Mouse (Mus musculus): ENCODE measurements at regions not wholly inside any gene's neighbourhood (a gene's known extent, or its start where the extent isn't known, plus 50 kb on each side); places are given as distances from the start of the nearest gene placed in this dataset.

- WGBS, result 86% methylated on average over 16 of the region's 16 CpGs
- Histone ChIP-seq H3K9me3 (ENCODE audit: control insufficient read depth, low read length) (no peaks in the 10 kb centered on the region), H3K27ac (ENCODE audit: low read depth, low read length) (no peak overlapping the region), H3K36me3 (ENCODE audit: control insufficient read depth, insufficient read depth, low read length) (no peaks in the 10 kb centered on the region), H3K4me1 (ENCODE audit: control insufficient read depth, insufficient read depth, low read length) (no peaks in the 10 kb centered on the region), H3K27me3 (ENCODE audit: control insufficient read depth, insufficient read depth, low read length) (no peaks in the 10 kb centered on the region), H3K9ac (ENCODE audit: low read length) (no peak overlapping the region), H3K4me2 (no peak overlapping the region), H3K4me3 (ENCODE audit: low read depth, low read length) (no peak overlapping the region)
- DNase-seq (ENCODE audit: low spot score, missing footprints) (no peak), ATAC-seq (ENCODE audit: low FRiP score) (no peak)
Observed at GRCm38 (mm10) chr2:45239501-45240292, 122.5 kb upstream of the Zeb2 start.

- Histone ChIP-seq H3K4me2 (no peak overlapping the region), H3K27ac (ENCODE audit: low read depth, low read length) (no peak overlapping the region), H3K9me3 (ENCODE audit: control insufficient read depth, low read length) (no peaks in the 10 kb centered on the region), H3K4me3 (ENCODE audit: low read depth, low read length) (no peak overlapping the region), H3K27me3 (ENCODE audit: control insufficient read depth, insufficient read depth, low read length) (no peaks in the 10 kb centered on the region), H3K4me1 (ENCODE audit: control insufficient read depth, insufficient read depth, low read length) (no peaks in the 10 kb centered on the region), H3K9ac (ENCODE audit: low read length) (no peak overlapping the region), H3K36me3 (ENCODE audit: control insufficient read depth, insufficient read depth, low read length) (no peaks in the 10 kb centered on the region)
- no peak for ATAC-seq (ENCODE audit: low FRiP score)
- no peak for DNase-seq (ENCODE audit: low spot score, missing footprints)
- 89% methylated on average over 6 of the region's 6 CpGs for WGBS
Observed at GRCm38 (mm10) chr2:45239001-45239400, 121.8 kb upstream of the Zeb2 start.

- H3K27ac ChIP-seq (ENCODE audit: low read depth, low read length), result no peak overlapping the region
- ATAC-seq (ENCODE audit: low FRiP score), result no peak
- H3K4me3 ChIP-seq (ENCODE audit: low read depth, low read length), result no peak overlapping the region
- H3K4me2 ChIP-seq, result no peak overlapping the region
- 94% methylated on average over 13 of the region's 13 CpGs for WGBS
- no peak overlapping the region for H3K9ac ChIP-seq (ENCODE audit: low read length)
- no peaks in the 10 kb centered on the region for H3K4me1 ChIP-seq (ENCODE audit: control insufficient read depth, insufficient read depth, low read length)
- no peaks in the 10 kb centered on the region for H3K36me3 ChIP-seq (ENCODE audit: control insufficient read depth, insufficient read depth, low read length)
- H3K9me3 ChIP-seq (ENCODE audit: control insufficient read depth, low read length), result no peaks in the 10 kb centered on the region
- no peaks in the 10 kb centered on the region for H3K27me3 ChIP-seq (ENCODE audit: control insufficient read depth, insufficient read depth, low read length)
- DNase-seq (ENCODE audit: low spot score, missing footprints), result no peak
Observed at GRCm38 (mm10) chr2:45236168-45236700, 119.0 kb upstream of the Zeb2 start.

- Histone ChIP-seq H3K9me3 (ENCODE audit: control insufficient read depth, low read length) (no peaks in the 10 kb centered on the region), H3K9ac (ENCODE audit: low read length) (no peak overlapping the region), H3K27ac (ENCODE audit: low read depth, low read length) (no peak overlapping the region), H3K36me3 (ENCODE audit: control insufficient read depth, insufficient read depth, low read length) (no peaks in the 10 kb centered on the region), H3K4me2 (no peak overlapping the region), H3K4me1 (ENCODE audit: control insufficient read depth, insufficient read depth, low read length) (no peaks in the 10 kb centered on the region), H3K4me3 (ENCODE audit: low read depth, low read length) (no peak overlapping the region), H3K27me3 (ENCODE audit: control insufficient read depth, insufficient read depth, low read length) (no peaks in the 10 kb centered on the region)
- ATAC-seq (ENCODE audit: low FRiP score), result no peak
- DNase-seq (ENCODE audit: low spot score, missing footprints), result no peak
- 89% methylated on average over 1 of the region's 1 CpGs for WGBS
Observed at GRCm38 (mm10) chr2:45234148-45234547, 117.0 kb upstream of the Zeb2 start.

GRCm38 (mm10) chr2:45230351-45231209 lies 113.4 kb upstream of the Zeb2 start:
- H3K9ac ChIP-seq (ENCODE audit: low read length), result no peak overlapping the region
- DNase-seq (ENCODE audit: low spot score, missing footprints), result no peak
- ATAC-seq (ENCODE audit: low FRiP score), result no peak
- H3K9me3 ChIP-seq (ENCODE audit: control insufficient read depth, low read length), result no peaks in the 10 kb centered on the region
- H3K4me1 ChIP-seq (ENCODE audit: control insufficient read depth, insufficient read depth, low read length), result peaks cover 14% of the 10 kb centered on the region; the same call in 1 of the 2 replicates
- no peak overlapping the region for H3K27ac ChIP-seq (ENCODE audit: low read depth, low read length)
- H3K36me3 ChIP-seq (ENCODE audit: control insufficient read depth, insufficient read depth, low read length), result no peaks in the 10 kb centered on the region
- H3K4me3 ChIP-seq (ENCODE audit: low read depth, low read length), result no peak overlapping the region
- no peaks in the 10 kb centered on the region for H3K27me3 ChIP-seq (ENCODE audit: control insufficient read depth, insufficient read depth, low read length)
- no peak overlapping the region for H3K4me2 ChIP-seq
- 80% methylated on average over 11 of the region's 11 CpGs for WGBS

- Histone ChIP-seq H3K36me3 (ENCODE audit: control insufficient read depth, insufficient read depth, low read length) (no peaks in the 10 kb centered on the region), H3K4me2 (no peak overlapping the region), H3K4me1 (ENCODE audit: control insufficient read depth, insufficient read depth, low read length) (peaks cover 21% of the 10 kb centered on the region; the same call in 1 of the 2 replicates), H3K9me3 (ENCODE audit: control insufficient read depth, low read length) (no peaks in the 10 kb centered on the region), H3K4me3 (ENCODE audit: low read depth, low read length) (no peak overlapping the region), H3K27ac (ENCODE audit: low read depth, low read length) (no peak overlapping the region), H3K9ac (ENCODE audit: low read length) (no peak overlapping the region), H3K27me3 (ENCODE audit: control insufficient read depth, insufficient read depth, low read length) (no peaks in the 10 kb centered on the region)
- WGBS, result 71% methylated on average over 6 of the region's 6 CpGs
- no peak for DNase-seq (ENCODE audit: low spot score, missing footprints)
- no peak for ATAC-seq (ENCODE audit: low FRiP score)
Observed at GRCm38 (mm10) chr2:45229501-45229900, 112.3 kb upstream of the Zeb2 start.

- no peaks in the 10 kb centered on the region for H3K36me3 ChIP-seq (ENCODE audit: control insufficient read depth, insufficient read depth, low read length)
- peaks cover 22% of the 10 kb centered on the region; the same call in 1 of the 2 replicates for H3K4me1 ChIP-seq (ENCODE audit: control insufficient read depth, insufficient read depth, low read length)
- peak overlapping the region; percentile 15; the same call in 1 of the 2 replicates for H3K4me2 ChIP-seq
- DNase-seq (ENCODE audit: low spot score, missing footprints) (peak; percentile 93), ATAC-seq (ENCODE audit: low FRiP score) (peak; percentile 64; the same call in 1 of the 2 replicates)
- H3K9me3 ChIP-seq (ENCODE audit: control insufficient read depth, low read length), result no peaks in the 10 kb centered on the region
- H3K9ac ChIP-seq (ENCODE audit: low read length), result no peak overlapping the region; the same call in 1 of the 2 replicates
- H3K27me3 ChIP-seq (ENCODE audit: control insufficient read depth, insufficient read depth, low read length), result no peaks in the 10 kb centered on the region
- no peak overlapping the region for H3K4me3 ChIP-seq (ENCODE audit: low read depth, low read length)
- H3K27ac ChIP-seq (ENCODE audit: low read depth, low read length), result peak overlapping the region; percentile 59; the same call in 1 of the 2 replicates
- 19% methylated on average over 14 of the region's 14 CpGs for whole genome bisulfite sequencing
Observed at GRCm38 (mm10) chr2:45227276-45227944, 110.2 kb upstream of the Zeb2 start.

- peaks cover 25% of the 10 kb centered on the region; the same call in 1 of the 2 replicates for H3K4me1 ChIP-seq (ENCODE audit: control insufficient read depth, insufficient read depth, low read length)
- peak; percentile 92 for DNase-seq (ENCODE audit: low spot score, missing footprints)
- H3K9ac ChIP-seq (ENCODE audit: low read length), result peak overlapping the region; percentile 25; the same call in 1 of the 2 replicates
- H3K27ac ChIP-seq (ENCODE audit: low read depth, low read length), result peak overlapping the region; percentile 88
- H3K9me3 ChIP-seq (ENCODE audit: control insufficient read depth, low read length), result no peaks in the 10 kb centered on the region
- ATAC-seq (ENCODE audit: low FRiP score), result no peak
- no peaks in the 10 kb centered on the region for H3K36me3 ChIP-seq (ENCODE audit: control insufficient read depth, insufficient read depth, low read length)
- 35% methylated on average over 4 of the region's 4 CpGs for WGBS
- no peak overlapping the region for H3K4me3 ChIP-seq (ENCODE audit: low read depth, low read length)
- H3K4me2 ChIP-seq, result peak overlapping the region; percentile 30; the same call in 1 of the 2 replicates
- H3K27me3 ChIP-seq (ENCODE audit: control insufficient read depth, insufficient read depth, low read length), result no peaks in the 10 kb centered on the region
Observed at GRCm38 (mm10) chr2:45226045-45226370, 108.8 kb upstream of the Zeb2 start.
